13 mouse cellular contexts compared by ENCODE assay signal in genomic region chr3:34655311-34656075, GRCm38 (mm10). TPM values are rescaled to one million over a fixed set of nuclear protein-coding genes. Genes with fewer than 3 reads are reported as not detected.
DNase-seq lines count a peak whose midpoint lies in the region; ATAC-seq and TF ChIP-seq lines count a peak whose summit lies in the region.
"Had no signal": no experiment of that assay in that cellular context is flagged by ENCODE, and none has a peak within 500 bp of the region (broad histone marks: within the 10 kb centered on the region; RNA-seq: fewer than 3 reads in every experiment).

No protein-coding gene starts in this region.

- no peak for ATAC-seq in hindbrain, embryonic 11.5 days (ENCODE audit: low FRiP score)
- ATAC-seq in midbrain, postnatal 0 days (ENCODE audit: low FRiP score) = no peak

- H3K9ac ChIP-seq in ES-Bruce4 (ENCODE audit: low read depth, poor library complexity, severe bottlenecking) = peak overlapping the region; percentile 73
- H3K9ac ChIP-seq in hindbrain, embryonic 11.5 days (ENCODE audit: low read depth, low read length) = peak overlapping the region; percentile 86
- peak overlapping the region; percentile 51; the same call in 1 of the 2 replicates for H3K9ac ChIP-seq in midbrain, postnatal 0 days (replicated peaks; ENCODE audit: low read length, poor library complexity, severe bottlenecking)
- H3K9ac ChIP-seq: heart, embryonic 15.5 days; liver, embryonic 14.5 days had no signal

- WGBS in embryonic facial prominence, embryonic 10.5 days = 16% methylated on average over 11 of the region's 11 CpGs
- WGBS in hindbrain, embryonic 11.5 days = 8% methylated on average over 11 of the region's 11 CpGs
- whole genome bisulfite sequencing in midbrain, postnatal 0 days = 28% methylated on average over 11 of the region's 11 CpGs

- H3K4me1 ChIP-seq in ES-Bruce4 (ENCODE audit: control insufficient read depth, insufficient read depth, low read length) = peaks cover 2% of the 10 kb centered on the region
- H3K4me1 ChIP-seq in embryonic facial prominence, embryonic 10.5 days = peaks cover 41% of the 10 kb centered on the region
- H3K4me1 ChIP-seq in hindbrain, embryonic 11.5 days (replicated peaks; ENCODE audit: control insufficient read depth, insufficient read depth, low read length) = peaks cover 4% of the 10 kb centered on the region; the same call in 1 of the 2 replicates
- no peaks in the 10 kb centered on the region for H3K4me1 ChIP-seq in midbrain, postnatal 0 days (ENCODE audit: insufficient read depth, low read length)

- no peak for TF ChIP-seq EP300 in ES-Bruce4 (IDR thresholded peaks at IDR 0.05; ENCODE audit: insufficient read depth, low read depth, low read length)

- H3K9me3 ChIP-seq in ES-Bruce4 (replicated peaks; ENCODE audit: control insufficient read depth, insufficient read depth, low read length, poor library complexity, severe bottlenecking) = no peaks in the 10 kb centered on the region
- H3K9me3 ChIP-seq in embryonic facial prominence, embryonic 10.5 days = no peaks in the 10 kb centered on the region
- H3K9me3 ChIP-seq in hindbrain, embryonic 11.5 days (ENCODE audit: control insufficient read depth, low read length) = no peaks in the 10 kb centered on the region
- H3K9me3 ChIP-seq in midbrain, postnatal 0 days (ENCODE audit: low read length) = no peaks in the 10 kb centered on the region
- H3K9me3 ChIP-seq: heart, embryonic 15.5 days had no signal

- peak overlapping the region; percentile 61 for H3K27ac ChIP-seq in ES-Bruce4 (ENCODE audit: insufficient read depth, low read length)
- peak overlapping the region; percentile 93; the same call in 1 of the 2 replicates for H3K27ac ChIP-seq in embryonic facial prominence, embryonic 10.5 days (replicated peaks)
- H3K27ac ChIP-seq in hindbrain, embryonic 11.5 days (ENCODE audit: low read depth, low read length) = peak overlapping the region; percentile 96
- peak overlapping the region; percentile 48 for H3K27ac ChIP-seq in midbrain, postnatal 0 days (ENCODE audit: low read depth, low read length)
- H3K27ac ChIP-seq: heart, embryonic 15.5 days; liver, embryonic 14.5 days had no signal

- H3K4me2 ChIP-seq in hindbrain, embryonic 11.5 days (replicated peaks; ENCODE audit: low read depth, low read length) = peak overlapping the region; percentile 50
- peak overlapping the region; percentile 40 for H3K4me2 ChIP-seq in midbrain, postnatal 0 days (ENCODE audit: low read depth, low read length, poor library complexity, severe bottlenecking)
- H3K4me2 ChIP-seq: heart, embryonic 15.5 days had no signal

- H3K4me3 ChIP-seq in ES-Bruce4 (ENCODE audit: low read depth, low read length) = peak overlapping the region; percentile 61
- H3K4me3 ChIP-seq in embryonic facial prominence, embryonic 10.5 days = peak overlapping the region; percentile 72
- H3K4me3 ChIP-seq in hindbrain, embryonic 11.5 days (ENCODE audit: low read depth, low read length) = peak overlapping the region; percentile 56
- peak overlapping the region; percentile 39 for H3K4me3 ChIP-seq in midbrain, postnatal 0 days (ENCODE audit: low read depth, low read length)
- H3K4me3 ChIP-seq: heart, embryonic 15.5 days had no signal

- H3K36me3 ChIP-seq in ES-Bruce4 (ENCODE audit: control insufficient read depth, insufficient read depth, low read length, poor library complexity, severe bottlenecking) = peaks cover 60% of the 10 kb centered on the region
- peaks cover 5% of the 10 kb centered on the region; the same call in 1 of the 2 replicates for H3K36me3 ChIP-seq in embryonic facial prominence, embryonic 10.5 days (replicated peaks)
- no peaks in the 10 kb centered on the region for H3K36me3 ChIP-seq in hindbrain, embryonic 11.5 days (ENCODE audit: control insufficient read depth, insufficient read depth, low read length)
- H3K36me3 ChIP-seq in midbrain, postnatal 0 days (ENCODE audit: insufficient read depth, low read length) = no peaks in the 10 kb centered on the region
- H3K36me3 ChIP-seq: heart, embryonic 15.5 days had no signal

- DNase-seq in embryonic facial prominence, embryonic 10.5 days (ENCODE audit: low spot score) = peak; percentile 20
- peak; percentile 51 for DNase-seq in hindbrain, embryonic 11.5 days (ENCODE audit: low spot score)
- no peak for DNase-seq in midbrain, postnatal 0 days (ENCODE audit: low spot score)
- DNase-seq in cerebellum, adult 11 months = no peak
- no peak for DNase-seq in urinary bladder, postnatal 36 days (ENCODE audit: low spot score in 2 of 2)
- no peak for DNase-seq in thymus, adult 18-20 months
- DNase-seq: kidney, adult 8-10 months; thymus, postnatal 4 days had no signal

- no peak for TF ChIP-seq POLR2A in ES-Bruce4 (IDR thresholded peaks at IDR 0.05; ENCODE audit: insufficient read depth, low read length)

- no peaks in the 10 kb centered on the region for H3K27me3 ChIP-seq in ES-Bruce4 (ENCODE audit: control insufficient read depth, insufficient read depth, low read length, poor library complexity, severe bottlenecking)
- H3K27me3 ChIP-seq in embryonic facial prominence, embryonic 10.5 days (replicated peaks; ENCODE audit: low read depth, poor library complexity, severe bottlenecking) = peaks cover 90% of the 10 kb centered on the region
- peaks cover 15% of the 10 kb centered on the region for H3K27me3 ChIP-seq in hindbrain, embryonic 11.5 days (ENCODE audit: control insufficient read depth, insufficient read depth, low read length)
- H3K27me3 ChIP-seq in midbrain, postnatal 0 days (ENCODE audit: insufficient read depth, low read length) = peaks cover 20% of the 10 kb centered on the region

- no peak for TF ChIP-seq CTCF in ES-Bruce4 (IDR thresholded peaks at IDR 0.05; ENCODE audit: low read depth, low read length)
- TF ChIP-seq CTCF in midbrain, postnatal 0 days (IDR thresholded peaks at IDR 0.05) = no peak

RNA-seq across cellular contexts. Expression of gene Sox2, which starts 5.3 kb away (rescaled TPM):
- polyA plus RNA-seq in ES-Bruce4 (2011; ENCODE audit: insufficient read depth, insufficient read length, low read depth, missing spikeins) = 400 and 407 TPM in 2 replicates
- 12.2 and 16.1 TPM in 2 replicates for polyA plus RNA-seq in embryonic facial prominence, embryonic 10.5 days (2016; fragmentation: Nextera tagmentation; extraction: Ambion mirVana)
- 25.1 and 36.7 TPM in 2 replicates for polyA plus RNA-seq in hindbrain, embryonic 11.5 days (2014; fragmentation: Nextera tagmentation; extraction: Ambion mirVana)
- 77.8 and 79.1 TPM in 2 replicates for total RNA-seq in midbrain, postnatal 0 days (2014; rRNA removed)
- 21.6 and 29.7 TPM in 2 replicates for polyA plus RNA-seq in midbrain, postnatal 0 days (2015; fragmentation: Nextera tagmentation; extraction: Ambion mirVana)
- total RNA-seq: common myeloid progenitor, adult 5-6 weeks; megakaryocyte, adult 5-6 weeks had no signal

Comparison
In these comparisons a context has a peak if more than half of its experiments do, and no peak if none do; other contexts are left out.
1. DNase-seq: peak in embryonic facial prominence, embryonic 10.5 days (single experiment) and hindbrain, embryonic 11.5 days (single experiment); none in midbrain, postnatal 0 days (single experiment), cerebellum, adult 11 months (single experiment), urinary bladder, postnatal 36 days (0 of 2) and thymus, adult 18-20 months (0 of 2).
2. RNA of gene Sox2, which starts 5.3 kb away (polyA plus RNA-seq): 400 to 407 TPM in ES-Bruce4; 21.6 to 29.7 TPM in midbrain, postnatal 0 days, 25.1 to 36.7 TPM in hindbrain, embryonic 11.5 days and 12.2 to 16.1 TPM in embryonic facial prominence, embryonic 10.5 days; every median in the first group is over 10 times any median in the second.
3. Peak in every context shown above with its lines, with median percentiles within 50 percentile points of each other: H3K27ac ChIP-seq, H3K4me3 ChIP-seq and H3K9ac ChIP-seq.